Mouse (Mus musculus): Measurements from ENCODE around the gene Usp46. TPM values are rescaled to one million over a fixed set of nuclear protein-coding genes. Genes with fewer than 3 reads are reported as not detected.
"Not testable (repeated sequence)": the region's sequence is repeated elsewhere in the genome, so short reads cannot be mapped to it uniquely, and the experiment has no call there.

The Usp46 gene
- polyA plus RNA-seq, 1 experiment from 2014 or later = 52.3 TPM

- Histone ChIP-seq H3K27ac (ENCODE audit: low read length) (no peak overlapping the region), H3K27me3 (ENCODE audit: control insufficient read depth, insufficient read depth, low read depth, low read length) (no peaks in the 10 kb centered on the region), H3K9me3 (ENCODE audit: control insufficient read depth, low read length) (no peaks in the 10 kb centered on the region), H3K36me3 (ENCODE audit: control insufficient read depth, insufficient read depth, low read length) (no peaks in the 10 kb centered on the region), H3K9ac (ENCODE audit: low read length) (no peak overlapping the region), H3K4me2 (ENCODE audit: low read depth, low read length) (no peak overlapping the region), H3K4me1 (replicated peaks; ENCODE audit: control insufficient read depth, insufficient read depth, low read length) (no peaks in the 10 kb centered on the region), H3K4me3 (ENCODE audit: low read length) (no peak overlapping the region)
- ATAC-seq (ENCODE audit: low read depth) = no peak
- 82% methylated on average over 1 of the region's 1 CpGs for WGBS
Measured at GRCm38 (mm10) chr5:74078400-74078799, 10.2 kb upstream of the Usp46 start.

- Histone ChIP-seq H3K9me3 (ENCODE audit: control insufficient read depth, low read length) (no peaks in the 10 kb centered on the region), H3K4me2 (ENCODE audit: low read depth, low read length) (no peak overlapping the region), H3K9ac (ENCODE audit: low read length) (no peak overlapping the region), H3K36me3 (ENCODE audit: control insufficient read depth, insufficient read depth, low read length) (no peaks in the 10 kb centered on the region), H3K27ac (ENCODE audit: low read length) (no peak overlapping the region), H3K4me1 (replicated peaks; ENCODE audit: control insufficient read depth, insufficient read depth, low read length) (no peaks in the 10 kb centered on the region), H3K4me3 (ENCODE audit: low read length) (no peak overlapping the region), H3K27me3 (ENCODE audit: control insufficient read depth, insufficient read depth, low read depth, low read length) (no peaks in the 10 kb centered on the region)
- ATAC-seq (ENCODE audit: low read depth) = no peak
- 41% methylated on average over 8 of the region's 8 CpGs for WGBS
Measured at GRCm38 (mm10) chr5:74077959-74078358, 9.7 kb upstream of the Usp46 start.

- no peak overlapping the region for H3K27ac ChIP-seq (ENCODE audit: low read length)
- no peaks in the 10 kb centered on the region for H3K9me3 ChIP-seq (ENCODE audit: control insufficient read depth, low read length)
- H3K4me3 ChIP-seq (ENCODE audit: low read length) = no peak overlapping the region
- no peak overlapping the region for H3K4me2 ChIP-seq (ENCODE audit: low read depth, low read length)
- no peak overlapping the region for H3K9ac ChIP-seq (ENCODE audit: low read length)
- no peaks in the 10 kb centered on the region for H3K27me3 ChIP-seq (ENCODE audit: control insufficient read depth, insufficient read depth, low read depth, low read length)
- ATAC-seq (ENCODE audit: low read depth) = no peak
- H3K4me1 ChIP-seq (replicated peaks; ENCODE audit: control insufficient read depth, insufficient read depth, low read length) = no peaks in the 10 kb centered on the region
- no peaks in the 10 kb centered on the region for H3K36me3 ChIP-seq (ENCODE audit: control insufficient read depth, insufficient read depth, low read length)
- 13% methylated on average over 9 of the region's 9 CpGs for WGBS
Measured at GRCm38 (mm10) chr5:74076759-74077158, 8.5 kb upstream of the Usp46 start.

GRCm38 (mm10) chr5:74070564-74070963 is 2.3 kb upstream of the Usp46 start:
- peaks cover 27% of the 10 kb centered on the region for H3K4me1 ChIP-seq (replicated peaks; ENCODE audit: control insufficient read depth, insufficient read depth, low read length)
- not testable (repeated sequence) for H3K4me3 ChIP-seq (ENCODE audit: low read length); H3K36me3 ChIP-seq (ENCODE audit: control insufficient read depth, insufficient read depth, low read length); H3K9me3 ChIP-seq (ENCODE audit: control insufficient read depth, low read length); H3K9ac ChIP-seq (ENCODE audit: low read length); H3K4me2 ChIP-seq (ENCODE audit: low read depth, low read length); ATAC-seq (ENCODE audit: low read depth); H3K27ac ChIP-seq (ENCODE audit: low read length); H3K27me3 ChIP-seq (ENCODE audit: control insufficient read depth, insufficient read depth, low read depth, low read length)
- WGBS = 86% methylated on average over 5 of the region's 5 CpGs

DNA sequence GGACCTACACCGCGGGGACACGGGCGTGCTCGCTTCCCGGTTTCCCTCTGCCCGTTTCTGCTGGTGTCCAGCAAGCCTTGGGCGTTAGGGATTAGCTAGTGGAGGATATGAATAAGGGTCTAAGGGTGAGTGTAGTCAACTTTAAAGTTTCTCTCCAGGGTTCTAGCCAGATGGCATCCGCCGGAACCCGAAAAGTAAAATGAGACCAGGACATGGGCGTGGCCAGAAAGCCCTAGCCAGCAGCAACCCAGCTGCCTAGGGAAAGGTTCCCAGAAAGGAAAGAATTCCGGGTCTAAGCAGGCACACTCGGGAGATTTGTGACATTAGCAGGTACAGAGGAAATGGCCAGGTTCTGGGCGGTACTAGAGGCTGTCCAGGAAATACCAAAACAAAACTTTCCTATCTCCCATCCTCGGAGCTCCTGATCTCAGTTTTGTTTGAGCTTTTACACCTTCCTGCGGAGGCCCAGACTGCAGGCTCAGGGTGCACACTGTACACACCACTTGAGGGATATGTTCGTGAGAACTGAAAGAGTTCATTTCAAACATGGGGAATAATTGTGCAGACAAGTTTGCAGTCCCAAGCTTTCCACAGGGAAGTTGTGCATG is 587 bp upstream of the Usp46 start:
- H3K9me3 ChIP-seq (ENCODE audit: control insufficient read depth, low read length) = no peaks in the 10 kb centered on the region
- no peaks in the 10 kb centered on the region for H3K27me3 ChIP-seq (ENCODE audit: control insufficient read depth, insufficient read depth, low read depth, low read length)
- H3K4me2 ChIP-seq (ENCODE audit: low read depth, low read length) = peak overlapping the region; percentile 75
- peak overlapping the region; percentile 79 for H3K4me3 ChIP-seq (ENCODE audit: low read length)
- 2% methylated on average over 18 of the region's 18 CpGs for WGBS
- H3K27ac ChIP-seq (ENCODE audit: low read length) = peak overlapping the region; percentile 97
- H3K9ac ChIP-seq (ENCODE audit: low read length) = peak overlapping the region; percentile 97
- peak; percentile 61 for ATAC-seq (ENCODE audit: low read depth)
- no peaks in the 10 kb centered on the region for H3K36me3 ChIP-seq (ENCODE audit: control insufficient read depth, insufficient read depth, low read length)
- H3K4me1 ChIP-seq (replicated peaks; ENCODE audit: control insufficient read depth, insufficient read depth, low read length) = peaks cover 33% of the 10 kb centered on the region

DNA sequence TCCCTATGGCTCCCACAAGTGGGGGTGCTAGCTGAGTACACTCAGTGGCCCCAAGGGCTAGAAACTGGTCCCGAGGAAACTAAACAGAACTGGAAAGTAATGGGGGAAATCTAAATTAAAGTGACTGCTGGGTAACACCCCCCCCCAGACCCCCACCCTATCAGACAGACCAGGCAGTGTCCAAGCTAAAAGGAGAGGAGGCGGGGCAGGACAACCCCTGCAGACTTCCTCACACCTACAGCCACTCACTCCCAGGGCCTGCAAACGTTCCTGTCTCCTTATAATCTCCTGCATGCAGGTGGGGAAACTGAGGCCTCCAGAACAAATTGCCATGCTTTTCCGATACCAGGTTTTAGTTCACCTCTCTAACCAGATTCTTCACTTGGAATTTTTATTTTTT is 885 bp downstream of the Usp46 start:
- peak overlapping the region; percentile 97 for H3K27ac ChIP-seq (ENCODE audit: low read length)
- H3K27me3 ChIP-seq (ENCODE audit: control insufficient read depth, insufficient read depth, low read depth, low read length) = no peaks in the 10 kb centered on the region
- no peaks in the 10 kb centered on the region for H3K9me3 ChIP-seq (ENCODE audit: control insufficient read depth, low read length)
- H3K9ac ChIP-seq (ENCODE audit: low read length) = peak overlapping the region; percentile 97
- 5% methylated on average over 4 of the region's 4 CpGs for WGBS
- H3K36me3 ChIP-seq (ENCODE audit: control insufficient read depth, insufficient read depth, low read length) = no peaks in the 10 kb centered on the region
- peak overlapping the region; percentile 79 for H3K4me3 ChIP-seq (ENCODE audit: low read length)
- ATAC-seq (ENCODE audit: low read depth) = no peak
- H3K4me1 ChIP-seq (replicated peaks; ENCODE audit: control insufficient read depth, insufficient read depth, low read length) = peaks cover 41% of the 10 kb centered on the region
- peak overlapping the region; percentile 75 for H3K4me2 ChIP-seq (ENCODE audit: low read depth, low read length)

- no peak for ATAC-seq (ENCODE audit: low read depth)
Measured at GRCm38 (mm10) chr5:74066416-74067115, 1.7 kb downstream of the Usp46 start.

GRCm38 (mm10) chr5:74065565-74066275 is 2.5 kb downstream of the Usp46 start:
- H3K4me1 ChIP-seq (replicated peaks; ENCODE audit: control insufficient read depth, insufficient read depth, low read length) = peaks cover 51% of the 10 kb centered on the region
- H3K9ac ChIP-seq (ENCODE audit: low read length) = peak overlapping the region; percentile 97
- H3K4me2 ChIP-seq (ENCODE audit: low read depth, low read length) = peak overlapping the region; percentile 75
- 36% methylated on average over 11 of the region's 11 CpGs for WGBS
- no peaks in the 10 kb centered on the region for H3K36me3 ChIP-seq (ENCODE audit: control insufficient read depth, insufficient read depth, low read length)
- no peaks in the 10 kb centered on the region for H3K27me3 ChIP-seq (ENCODE audit: control insufficient read depth, insufficient read depth, low read depth, low read length)
- peak overlapping the region; percentile 79 for H3K4me3 ChIP-seq (ENCODE audit: low read length)
- H3K27ac ChIP-seq (ENCODE audit: low read length) = peak overlapping the region; percentile 97
- peak; percentile 41 for ATAC-seq (ENCODE audit: low read depth)
- no peaks in the 10 kb centered on the region for H3K9me3 ChIP-seq (ENCODE audit: control insufficient read depth, low read length)

More at GRCm38 (mm10) chr5:74066416-74067115, 1.7 kb downstream of the Usp46 start:
- no peaks in the 10 kb centered on the region for H3K9me3 ChIP-seq (ENCODE audit: control insufficient read depth, low read length)
- H3K9ac ChIP-seq (ENCODE audit: low read length) = peak overlapping the region; percentile 97
- H3K4me1 ChIP-seq (replicated peaks; ENCODE audit: control insufficient read depth, insufficient read depth, low read length) = peaks cover 44% of the 10 kb centered on the region
- H3K36me3 ChIP-seq (ENCODE audit: control insufficient read depth, insufficient read depth, low read length) = no peaks in the 10 kb centered on the region
- H3K4me3 ChIP-seq (ENCODE audit: low read length) = peak overlapping the region; percentile 79
- H3K27ac ChIP-seq (ENCODE audit: low read length) = peak overlapping the region; percentile 97
- H3K27me3 ChIP-seq (ENCODE audit: control insufficient read depth, insufficient read depth, low read depth, low read length) = no peaks in the 10 kb centered on the region
- peak overlapping the region; percentile 75 for H3K4me2 ChIP-seq (ENCODE audit: low read depth, low read length)
- 8% methylated on average over 12 of the region's 12 CpGs for WGBS

DNA sequence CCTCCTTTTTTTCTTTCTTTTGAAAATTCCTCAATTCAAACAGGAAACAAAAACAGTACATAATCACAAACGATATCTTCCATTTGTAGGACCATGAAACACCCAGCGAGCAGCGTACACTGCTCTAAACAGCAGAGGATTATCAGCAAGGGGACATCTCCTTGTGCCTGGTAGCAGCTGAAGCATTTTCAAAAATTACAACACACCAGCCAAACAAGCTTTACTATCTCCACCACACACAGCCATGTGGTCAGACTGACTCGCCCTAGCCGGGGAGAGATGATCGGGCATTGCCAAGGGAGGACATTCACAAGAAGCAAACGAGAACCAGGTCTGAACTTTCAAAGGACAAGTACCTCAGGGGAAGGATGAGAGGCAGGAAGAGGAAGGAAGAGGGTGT is 3.4 kb downstream of the Usp46 start:
- Histone ChIP-seq H3K27me3 (ENCODE audit: control insufficient read depth, insufficient read depth, low read depth, low read length) (no peaks in the 10 kb centered on the region), H3K4me3 (ENCODE audit: low read length) (peak overlapping the region; percentile 79), H3K4me2 (ENCODE audit: low read depth, low read length) (peak overlapping the region; percentile 75), H3K27ac (ENCODE audit: low read length) (peak overlapping the region; percentile 60), H3K9ac (ENCODE audit: low read length) (peak overlapping the region; percentile 59), H3K4me1 (replicated peaks; ENCODE audit: control insufficient read depth, insufficient read depth, low read length) (peaks cover 55% of the 10 kb centered on the region), H3K36me3 (ENCODE audit: control insufficient read depth, insufficient read depth, low read length) (no peaks in the 10 kb centered on the region), H3K9me3 (ENCODE audit: control insufficient read depth, low read length) (no peaks in the 10 kb centered on the region)
- no peak for ATAC-seq (ENCODE audit: low read depth)
- 64% methylated on average over 7 of the region's 7 CpGs for WGBS

Measured in lung, embryonic 16.5 days (tissue).